Mouse (Mus musculus): ENCODE data around the gene Snap91.

The Snap91 gene

GRCm38 (mm10) chr9:86880113-86880972 lies at the start of gene Snap91:
Snap91 (minus strand) TSS chr9:86880654.
- DNase-seq = peak; percentile 94

DNA sequence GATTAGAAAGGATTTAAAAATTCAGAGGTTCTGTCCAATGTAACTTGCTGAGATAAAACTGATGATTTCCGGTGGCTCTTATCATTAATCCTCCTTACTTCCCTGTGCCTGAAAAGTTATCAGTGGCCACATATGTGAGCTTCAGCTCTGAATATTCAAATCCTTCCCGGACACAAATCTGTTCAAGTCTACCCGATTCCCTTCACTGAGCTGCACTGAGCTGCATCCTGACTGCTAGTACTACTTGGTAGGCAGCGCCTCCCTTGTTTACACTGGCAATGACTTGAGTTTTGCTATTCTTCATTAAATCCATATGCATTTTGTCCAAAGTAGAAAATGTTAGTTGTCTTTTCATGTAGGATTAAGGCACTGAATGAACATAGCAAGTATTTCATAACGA lies 46.1 kb upstream of the Snap91 start:
- no peak for DNase-seq

- no peak for DNase-seq
Observed at GRCm38 (mm10) chr9:86925688-86926087, 45.2 kb upstream of the Snap91 start.

GRCm38 (mm10) chr9:86922430-86922829 lies 42.0 kb upstream of the Snap91 start:
- DNase-seq = peak in 1 of 2 experiments; percentile 2

DNA sequence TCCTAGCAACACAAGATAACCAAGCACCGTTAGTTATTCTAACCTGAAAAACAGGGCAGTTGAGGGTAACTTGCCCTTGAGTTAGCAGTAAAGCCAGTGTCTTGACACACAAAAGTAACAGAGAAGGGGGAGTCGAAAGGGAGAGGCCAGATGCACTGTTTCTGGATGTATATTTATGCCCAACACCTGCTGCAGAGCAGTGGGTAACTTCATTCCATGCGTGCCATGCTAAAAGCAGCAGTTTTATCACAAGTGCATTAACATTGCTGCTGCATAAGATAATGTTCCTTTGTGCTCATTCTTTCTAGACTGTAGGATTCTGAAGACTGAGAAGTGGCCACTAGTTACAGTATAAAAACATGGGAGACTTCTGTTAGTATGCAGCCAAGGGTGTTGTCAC lies 36.1 kb upstream of the Snap91 start:
- DNase-seq = no peak

DNA sequence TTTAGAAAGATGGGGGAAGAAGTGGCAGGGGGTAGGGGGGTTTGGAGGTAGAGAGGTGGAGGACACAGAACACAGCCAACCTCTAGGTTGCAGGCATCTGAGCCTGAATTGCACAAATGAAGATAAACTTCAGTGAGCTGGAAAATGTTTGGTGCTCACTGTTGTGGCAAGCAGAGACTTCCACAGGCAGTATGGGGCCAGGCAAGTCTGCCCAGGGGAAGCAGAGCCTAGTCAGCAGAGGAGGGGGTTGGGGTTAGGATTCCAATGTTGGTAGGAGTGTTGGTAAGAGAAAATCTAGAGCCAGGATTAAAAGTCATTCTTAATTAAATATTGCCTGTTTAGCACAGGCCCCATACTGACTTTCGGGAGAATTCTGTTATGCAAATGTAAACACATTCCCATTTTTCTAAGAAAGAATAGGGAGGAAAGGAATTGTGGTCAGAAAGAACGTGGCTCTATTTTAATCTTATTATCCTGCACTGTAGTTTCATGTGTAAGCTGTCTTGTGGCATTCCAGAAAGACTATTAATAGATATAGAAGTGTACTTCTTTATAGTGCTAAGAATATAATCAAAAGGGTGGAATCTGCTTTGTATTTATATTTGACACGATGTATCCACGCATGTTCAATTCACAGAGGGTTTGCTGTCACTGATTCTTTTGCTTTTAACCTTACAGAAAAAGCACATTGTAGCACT lies 19.2 kb upstream of the Snap91 start:
- DNase-seq = no peak

DNA sequence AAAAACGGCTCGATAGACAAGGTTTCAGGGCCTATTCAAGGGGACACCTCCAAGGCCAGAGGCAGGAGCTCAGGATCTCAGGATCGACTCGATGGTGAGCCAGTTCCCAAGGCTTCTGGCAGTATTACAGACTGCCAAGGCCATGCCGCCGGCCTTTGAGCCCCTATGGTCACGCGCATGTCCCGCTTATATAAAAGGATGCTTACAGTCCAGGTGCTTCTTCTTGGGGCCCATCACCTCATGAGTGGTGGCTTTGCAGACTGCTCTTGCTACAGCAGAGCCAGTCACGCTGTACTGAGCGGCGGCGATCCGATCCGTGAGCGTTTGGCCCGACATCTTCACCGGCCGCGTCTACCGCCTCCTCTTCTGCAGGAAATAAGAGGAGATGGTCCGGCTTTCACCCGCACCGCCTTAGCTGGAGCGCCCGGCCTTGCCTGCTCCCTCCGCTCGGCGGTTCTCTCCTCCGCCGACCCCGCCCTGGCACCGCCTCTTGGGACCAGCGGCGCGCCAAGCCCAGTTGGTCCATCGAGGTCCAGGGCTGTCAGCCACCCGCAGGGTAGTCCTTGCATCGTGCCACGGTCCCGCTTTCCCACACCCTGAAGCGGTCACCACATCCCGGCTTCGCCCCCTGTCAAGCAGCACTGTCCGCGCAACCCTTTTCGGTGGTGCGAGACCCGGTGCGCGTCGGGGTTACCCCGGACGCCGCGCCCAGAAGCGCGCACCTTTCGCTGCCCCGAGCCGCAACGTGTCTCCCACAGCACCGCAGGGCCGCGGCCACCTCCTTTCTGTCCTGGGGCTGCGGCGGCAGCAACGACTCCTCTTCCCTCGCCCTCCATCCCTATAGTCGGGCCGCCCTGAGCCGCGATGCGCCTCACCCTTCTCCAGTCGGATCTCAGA lies 990 bp downstream of the Snap91 start:
- DNase-seq = peak; percentile 76 to 77

GRCm38 (mm10) chr9:86878716-86879115 lies 1.7 kb downstream of the Snap91 start:
- DNase-seq = peak in 1 of 2 experiments; percentile 17

DNA sequence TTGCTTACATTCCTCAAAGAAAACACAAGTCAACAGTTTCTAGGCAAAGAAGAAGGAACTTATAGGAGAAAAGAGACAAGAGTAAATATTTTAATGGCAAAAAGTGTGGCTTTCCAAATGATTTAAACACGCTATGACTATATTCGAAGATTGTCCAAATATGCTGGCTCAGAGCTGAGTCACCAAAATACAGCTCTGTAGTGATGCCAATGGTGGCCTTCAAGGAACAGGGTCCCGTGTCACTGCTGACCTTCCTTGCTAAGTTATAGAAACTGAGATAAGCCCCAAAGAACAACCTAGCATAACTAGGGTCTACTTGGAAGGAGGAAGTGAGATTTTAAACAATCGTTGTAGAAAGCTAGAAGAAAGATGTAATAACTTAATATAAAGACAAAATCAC lies 6.8 kb downstream of the Snap91 start:
- no peak for DNase-seq

DNA sequence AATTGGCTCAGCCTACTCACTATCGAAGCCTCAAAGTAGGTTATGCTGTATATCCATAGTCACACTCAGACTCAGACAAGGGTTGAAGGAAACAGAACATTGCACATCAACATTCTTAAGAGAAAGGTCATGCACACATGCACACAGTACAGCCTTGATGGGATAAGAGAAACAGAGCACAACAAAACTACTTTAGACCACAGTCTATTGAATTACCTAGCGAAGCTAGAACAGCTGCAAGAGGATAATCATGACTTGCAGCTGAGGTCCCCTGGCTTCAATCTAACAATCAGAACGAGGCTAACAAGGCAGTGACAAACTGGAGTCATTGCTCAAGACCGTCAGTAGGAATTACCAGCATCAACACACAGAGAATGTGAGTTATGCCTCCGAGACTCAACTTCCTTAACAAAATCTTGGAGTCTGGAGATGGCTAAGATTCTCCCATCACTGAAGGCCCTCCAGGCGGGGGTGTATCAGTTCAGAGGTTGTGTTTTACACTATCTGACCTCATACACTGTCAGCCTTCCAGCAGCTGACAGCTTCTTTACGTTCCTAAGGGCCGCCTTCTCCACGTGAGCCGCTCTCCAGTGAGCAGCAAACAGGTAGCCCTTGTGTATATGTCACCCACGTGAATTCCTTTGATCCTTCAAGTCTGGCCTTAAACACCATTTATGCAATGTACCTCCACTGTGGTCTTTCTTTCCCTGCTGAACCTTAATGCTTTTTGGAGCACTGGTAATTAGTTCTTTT lies 10.7 kb downstream of the Snap91 start:
- DNase-seq = no peak

- DNase-seq = no peak
Observed at GRCm38 (mm10) chr9:86858101-86858500, 22.4 kb downstream of the Snap91 start.

- no peak for DNase-seq
Observed at GRCm38 (mm10) chr9:86857626-86858025, 22.8 kb downstream of the Snap91 start.

DNA sequence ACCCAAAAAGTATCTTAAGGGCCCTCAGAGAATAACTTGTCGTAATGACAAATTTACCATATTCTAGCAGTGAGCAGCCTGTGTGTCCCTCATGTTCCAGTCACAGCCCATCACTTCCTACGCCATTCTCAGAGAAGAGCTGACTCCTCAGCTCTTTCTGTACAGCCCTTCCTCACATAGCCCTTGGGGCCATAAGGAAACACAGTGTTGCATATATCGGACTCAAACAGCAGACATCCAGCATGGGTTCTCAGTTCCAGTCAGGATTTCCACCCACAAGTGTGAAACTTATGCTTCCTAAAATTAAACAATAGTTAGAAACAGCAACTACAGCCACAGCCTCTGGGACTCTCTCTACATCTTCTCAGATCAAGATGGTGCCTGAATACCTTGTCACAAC lies 27.6 kb downstream of the Snap91 start:
- DNase-seq = no peak

GRCm38 (mm10) chr9:86851689-86852088 lies 28.8 kb downstream of the Snap91 start:
- DNase-seq = no peak

DNA sequence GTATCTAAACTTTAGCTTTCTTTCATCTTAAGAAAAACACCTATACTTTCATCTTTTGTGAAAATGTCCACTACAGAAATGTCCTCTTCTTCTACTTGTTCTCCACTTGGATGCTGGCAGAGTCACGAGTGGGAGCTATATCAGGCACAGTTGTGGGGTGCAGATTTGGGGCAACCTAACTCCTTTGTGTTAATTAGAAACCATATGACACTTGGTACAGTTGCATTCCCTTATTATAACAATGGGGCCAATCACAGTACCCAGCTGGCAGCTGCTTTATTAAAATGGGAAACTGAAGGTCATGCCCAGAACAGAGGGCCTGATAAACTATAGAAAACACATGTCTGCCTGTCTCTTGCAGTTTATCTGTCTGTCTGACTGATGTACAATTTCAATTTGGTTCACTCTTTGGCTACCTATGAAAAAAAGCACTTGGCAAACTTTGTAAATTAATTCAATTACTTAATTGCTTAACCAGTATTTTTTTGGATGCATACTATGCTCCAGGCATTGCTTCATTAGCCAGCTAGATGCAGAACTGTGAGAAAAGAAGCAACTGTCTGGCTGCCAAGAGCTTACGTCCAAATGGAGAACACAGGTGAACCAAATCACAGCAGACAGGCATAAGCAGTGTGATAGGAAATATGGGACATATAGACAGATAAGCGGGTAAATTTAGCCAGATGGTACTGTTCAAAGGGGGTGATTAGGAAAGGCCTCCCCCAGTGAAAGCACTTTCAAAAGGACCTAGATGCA lies 29.8 kb downstream of the Snap91 start:
- peak in 1 of 2 experiments; percentile 23 for DNase-seq

GRCm38 (mm10) chr9:86843747-86844353 lies 36.6 kb downstream of the Snap91 start:
- no peak for DNase-seq

GRCm38 (mm10) chr9:86829792-86830191 lies 50.7 kb downstream of the Snap91 start:
- DNase-seq = no peak

DNA sequence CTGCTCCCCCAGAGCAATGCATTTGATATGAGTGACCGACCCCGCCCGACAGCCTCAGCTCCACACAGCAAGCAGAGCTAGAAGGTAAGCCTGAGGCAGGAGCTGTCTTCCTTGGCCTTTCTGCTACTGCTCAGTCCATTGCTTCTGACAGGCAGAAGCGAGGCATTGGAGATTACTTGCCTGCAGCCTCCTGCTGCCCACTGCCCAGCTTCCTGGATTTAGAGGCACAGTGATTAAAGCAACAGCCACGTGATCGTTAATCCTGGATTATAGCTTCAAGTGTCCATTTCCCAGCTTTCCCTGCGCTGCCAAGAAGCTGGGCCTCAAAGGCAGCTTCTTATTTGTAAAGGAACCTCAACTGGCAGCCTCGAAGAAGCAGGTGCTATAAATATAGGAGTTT lies 51.4 kb downstream of the Snap91 start:
- DNase-seq = no peak

DNA sequence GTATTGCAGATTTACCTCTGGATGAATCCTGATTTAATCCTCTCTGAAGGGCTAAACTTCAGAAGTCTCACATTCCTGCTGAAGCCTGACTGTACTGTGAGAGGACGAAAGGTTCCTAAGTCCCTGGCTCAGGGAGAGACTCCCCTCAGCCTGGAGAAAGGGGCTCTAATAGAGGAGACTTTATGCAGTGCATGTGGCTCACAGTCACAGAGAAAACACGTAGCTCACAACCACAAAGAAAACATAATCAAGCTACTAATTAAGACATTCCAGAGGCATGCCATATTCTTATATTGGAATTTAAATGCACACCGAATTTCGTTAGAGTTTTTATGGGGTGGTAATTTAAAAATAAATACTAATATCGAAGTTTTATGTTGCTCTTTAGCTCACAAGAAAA lies 61.1 kb downstream of the Snap91 start:
- no peak for DNase-seq

DNA sequence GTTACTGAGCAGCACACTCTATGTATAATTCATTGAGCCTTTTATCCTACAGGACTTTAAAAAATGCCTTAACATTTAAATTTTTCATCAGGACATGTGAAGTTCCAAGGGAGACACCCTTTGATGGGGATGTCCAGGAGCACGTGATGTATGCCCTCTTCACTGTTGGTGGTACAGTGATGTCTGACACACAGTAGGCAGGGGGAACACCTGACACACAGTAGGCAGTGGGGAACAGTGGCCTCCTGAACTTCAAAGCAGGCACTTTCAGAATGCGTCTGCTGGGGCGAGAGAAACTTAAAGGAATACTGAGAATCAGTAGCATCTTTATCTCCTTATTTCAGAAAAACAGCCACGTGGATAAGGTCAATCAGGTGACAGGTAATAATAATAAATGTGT lies 62.8 kb downstream of the Snap91 start:
- DNase-seq = no peak

DNA sequence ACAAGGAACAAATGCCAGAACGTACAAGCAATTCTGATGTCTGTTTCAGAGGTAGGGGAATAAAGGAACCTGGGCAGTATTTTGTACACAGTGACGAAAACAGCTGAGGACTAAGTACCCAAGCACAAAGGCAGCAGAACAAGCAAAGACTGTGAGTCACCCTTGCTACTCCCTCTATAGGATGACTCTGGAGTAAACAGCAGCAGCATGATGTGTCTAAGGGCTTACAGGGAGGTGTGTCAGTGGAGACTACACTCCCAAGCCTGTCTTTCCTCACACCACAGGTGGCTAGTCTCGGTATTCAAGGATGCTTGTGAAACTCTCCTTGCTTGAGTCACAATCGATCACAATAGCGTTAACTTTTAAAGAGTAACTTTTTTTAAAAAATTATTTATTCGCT lies 66.1 kb downstream of the Snap91 start:
- no peak for DNase-seq

All from cerebellum, postnatal 14 days (tissue).